Mouse (Mus musculus) R1 (cell line): ENCODE measurements around the gene Tmem183a.
A peak's percentile ranks its signal among the peaks of the same experiment; 100 is the strongest.

Experiments
- DNase-seq: peaks from one replicate; pipeline ENCODE4 v3.0.0-alpha.2; 2018; ENCODE audit warnings: low read depth, low spot score

The Tmem183a gene

DNA sequence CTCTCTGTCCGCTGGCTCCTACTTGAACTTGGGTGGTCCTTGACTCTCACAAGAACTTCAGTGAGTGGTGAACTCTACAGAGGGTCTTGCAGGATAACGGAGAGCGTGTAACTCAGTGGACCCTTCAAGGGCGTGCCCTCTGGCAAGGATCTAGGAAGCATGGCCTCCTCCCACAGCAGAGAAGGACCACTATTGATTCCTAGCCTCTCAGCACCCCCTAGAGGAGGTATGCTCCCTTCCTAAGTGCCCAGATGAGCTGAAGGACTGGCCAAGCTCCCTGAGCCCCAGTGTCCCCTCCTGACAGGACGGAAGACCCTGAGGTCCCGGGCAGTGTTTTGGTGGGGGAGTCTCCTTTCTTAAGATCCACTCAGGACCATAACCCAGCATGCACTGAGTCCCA is 39.2 kb downstream of the Tmem183a start:
- DNase-seq, result no peak

DNA sequence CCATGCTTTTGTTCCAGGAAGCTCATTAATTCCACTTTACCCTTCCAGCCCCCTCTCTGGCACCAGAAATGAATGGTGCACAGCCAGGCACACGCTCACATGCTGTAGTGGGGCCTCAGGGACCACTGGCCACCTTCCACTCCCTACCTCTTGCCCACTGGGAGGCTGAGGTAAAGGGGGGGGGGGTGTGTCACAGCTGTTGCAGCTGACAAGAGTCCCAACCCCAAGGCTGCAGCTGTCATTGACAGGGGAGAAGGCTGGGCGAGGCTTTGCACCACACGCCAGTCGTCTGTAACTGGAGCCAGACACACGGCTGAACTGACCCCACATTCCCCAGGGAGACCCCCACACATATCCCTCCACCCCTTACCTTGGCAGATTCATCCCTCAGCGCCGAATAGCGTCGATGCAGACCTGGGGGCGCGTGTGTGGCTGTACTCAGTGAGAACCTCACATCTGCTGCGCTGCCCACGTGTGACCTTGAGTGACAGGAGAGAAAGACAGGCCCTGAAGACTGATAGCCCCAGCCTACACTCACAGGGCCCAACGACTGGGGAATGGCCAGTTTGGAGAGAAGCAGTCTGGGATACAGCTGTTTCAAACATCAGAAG is 41.0 kb downstream of the Tmem183a start:
- DNase-seq, result no peak

GRCm38 (mm10) chr1:134318261-134318660 is 43.5 kb downstream of the Tmem183a start:
- no peak for DNase-seq

DNA sequence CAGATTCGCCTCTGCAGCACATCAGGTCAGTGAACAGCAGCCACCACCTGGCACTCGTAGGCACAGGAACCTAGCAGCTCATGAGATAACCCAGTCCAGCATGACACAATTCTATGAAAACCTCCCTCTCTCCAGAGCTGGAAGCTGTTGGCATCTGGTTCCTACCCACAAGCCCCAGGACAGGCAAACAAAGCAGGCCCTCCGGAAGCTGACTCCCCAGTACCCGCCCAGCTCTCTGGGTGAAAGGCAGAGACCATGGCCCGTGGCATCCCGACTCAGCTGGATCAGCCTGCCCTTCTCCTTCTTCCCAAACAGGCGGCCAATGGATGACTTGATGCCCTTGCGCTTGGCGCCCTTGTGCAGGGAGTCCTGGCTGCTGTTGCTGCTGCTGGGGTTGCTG is 45.4 kb downstream of the Tmem183a start:
- DNase-seq, result no peak

GRCm38 (mm10) chr1:134315181-134315580 is 46.6 kb downstream of the Tmem183a start:
- no peak for DNase-seq

DNA sequence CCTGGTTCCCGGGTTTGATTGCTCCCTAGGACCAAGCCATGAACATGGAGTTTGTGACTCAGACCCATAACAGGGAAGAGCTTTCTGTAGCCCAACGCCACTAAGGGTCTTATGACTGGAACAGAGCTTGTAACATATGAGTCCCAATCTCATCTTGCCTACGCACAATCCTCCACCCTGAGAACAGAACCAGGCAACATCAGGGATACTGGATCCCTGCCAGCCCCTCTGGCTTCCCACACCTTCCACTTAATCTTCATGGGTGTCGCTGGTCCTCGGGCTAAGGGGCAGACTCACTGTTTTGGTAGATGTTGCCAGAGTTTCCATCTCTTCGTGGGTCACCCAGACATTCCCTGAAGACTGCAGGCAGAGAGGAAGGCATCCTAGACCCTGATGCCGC is 50.0 kb downstream of the Tmem183a start:
- DNase-seq, result no peak

DNA sequence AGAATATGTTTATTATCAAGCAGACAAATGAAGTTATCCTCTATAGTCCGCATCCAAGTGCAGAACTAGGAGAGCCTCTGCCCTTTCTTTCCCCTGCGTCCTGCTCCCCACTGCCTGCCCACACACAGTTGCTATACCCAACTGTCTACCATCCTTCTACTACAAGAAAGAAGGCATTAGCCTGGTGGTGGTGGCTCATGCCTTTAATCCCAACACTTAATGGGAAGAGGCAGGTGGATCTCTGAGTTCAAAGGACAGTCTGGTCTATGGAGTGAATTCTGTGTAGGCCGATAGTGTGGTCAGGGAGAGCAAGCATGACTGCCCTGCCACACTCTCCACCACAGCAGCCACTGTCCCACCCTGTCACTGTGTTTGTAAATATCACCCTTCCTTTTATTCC is 51.0 kb downstream of the Tmem183a start:
- DNase-seq, result no peak

DNA sequence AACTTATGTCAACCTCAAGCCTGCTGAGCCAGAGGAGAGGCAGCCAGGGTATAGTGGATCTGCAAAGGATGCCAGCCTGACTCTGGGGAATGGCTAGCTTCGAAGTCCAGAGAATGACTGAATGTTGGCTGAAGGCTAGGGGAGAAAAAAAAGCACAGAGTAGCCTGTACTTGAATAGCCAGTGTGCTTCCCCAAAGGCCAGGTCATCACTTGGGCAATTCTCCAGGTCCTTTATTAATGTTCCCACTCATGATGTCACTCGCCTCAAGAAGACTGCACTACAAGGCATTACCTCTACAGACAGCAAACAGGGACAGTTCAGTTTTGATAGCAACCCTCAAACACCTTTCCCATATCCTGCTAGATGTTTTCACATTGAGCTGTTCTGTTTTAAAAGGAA is 51.5 kb downstream of the Tmem183a start:
- no peak for DNase-seq

GRCm38 (mm10) chr1:134307409-134307808 is 54.4 kb downstream of the Tmem183a start:
- DNase-seq, result no peak

DNA sequence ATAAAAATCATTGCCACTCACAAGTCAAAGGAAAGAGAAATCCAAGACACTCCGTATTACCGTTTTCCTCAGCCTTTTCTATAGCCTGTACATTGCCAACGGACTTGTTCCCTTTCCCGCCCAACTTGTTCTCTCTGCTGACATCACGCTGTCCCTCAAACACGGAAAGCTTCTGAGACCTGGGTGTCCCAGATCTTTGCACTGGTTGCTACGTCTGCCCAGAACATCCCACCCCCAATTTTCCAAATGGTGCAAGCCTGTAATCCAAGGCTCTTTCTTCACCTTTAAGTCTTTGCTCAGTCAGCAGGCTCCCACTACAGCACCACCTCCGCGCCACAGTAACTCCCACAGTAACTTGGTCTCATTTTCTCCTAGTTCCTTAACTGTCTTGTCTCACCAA is 56.8 kb downstream of the Tmem183a start:
- no peak for DNase-seq

- DNase-seq, result no peak
These were observed 59.1 kb downstream of the Tmem183a start for GRCm38 (mm10) chr1:134302568-134303238.

- peak; percentile 33 for DNase-seq
These were observed 63.0 kb downstream of the Tmem183a start for GRCm38 (mm10) chr1:134298636-134299411.

DNA sequence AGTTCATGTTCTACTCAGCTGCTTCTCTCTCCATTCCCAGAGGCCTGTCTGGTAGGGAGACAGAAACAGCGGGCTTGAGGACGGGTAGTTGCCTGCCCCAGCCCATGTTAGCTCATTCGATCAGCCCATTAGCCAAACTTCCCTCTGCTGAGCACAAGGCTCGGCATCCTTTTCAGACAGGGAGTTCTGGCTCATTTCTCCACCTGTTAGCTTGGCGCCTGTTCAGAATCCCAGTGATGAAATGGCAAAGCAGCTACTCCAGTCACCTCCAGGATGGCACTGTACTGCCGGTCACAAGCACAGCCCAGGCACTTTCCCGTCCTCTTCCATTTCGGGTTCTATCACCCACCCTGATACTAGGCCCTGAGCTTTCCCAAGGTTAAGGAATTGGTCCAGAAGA is 64.5 kb downstream of the Tmem183a start:
- no peak for DNase-seq
